Mouse (Mus musculus) testis, adult 2 months (tissue): ENCODE measurements around the gene Wsb2.

Experiments used
- CTCF ChIP-seq: fragments of 200-500 bp; IDR thresholded peaks from 2 replicates; pipeline ENCODE4 v1.5.1; 2012; ENCODE audit warnings: low read depth, mild to moderate bottlenecking, inconsistent platforms, low read length, moderate library complexity; ENCODE audit not compliant: control insufficient read depth, insufficient read depth, insufficient replicate concordance
- POLR2A ChIP-seq: fragments of 200-500 bp; IDR thresholded peaks from 2 replicates; pipeline ENCODE4 v1.6.1; 2012; ENCODE audit warnings: low read depth, mild to moderate bottlenecking, inconsistent platforms, low read length, moderate library complexity; ENCODE audit not compliant: control insufficient read depth

DNA sequence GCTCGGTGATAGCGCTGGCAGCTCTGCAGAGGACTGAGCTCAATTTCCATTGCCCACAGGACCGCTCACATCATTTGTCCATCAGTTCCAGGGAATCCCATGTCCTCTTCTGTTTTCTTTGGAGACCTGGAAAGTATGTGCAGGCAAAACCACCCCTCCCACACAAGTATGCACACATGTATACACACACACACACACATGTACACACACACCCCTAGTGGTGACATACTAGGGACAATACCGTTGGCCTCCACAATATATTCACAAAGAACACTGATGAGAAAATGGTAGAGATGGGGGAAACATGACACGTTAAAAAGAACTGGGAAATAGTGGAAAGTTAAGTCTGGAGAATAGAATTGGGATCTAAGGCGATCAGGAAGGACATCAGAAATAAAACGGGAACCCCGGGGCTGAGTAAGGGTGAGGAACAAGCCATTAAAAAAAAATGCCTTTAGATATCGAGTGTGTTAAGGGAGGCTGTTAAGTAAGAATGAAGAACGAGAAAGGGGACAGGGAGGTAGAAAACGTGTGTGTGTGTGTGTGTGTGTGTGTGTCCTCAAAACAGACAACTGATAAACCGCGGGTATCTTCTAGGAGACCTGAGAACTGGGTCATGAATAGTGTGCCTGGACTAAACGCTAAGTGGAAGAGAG is 1.3 kb upstream of the Wsb2 start:
- no peak for TF ChIP-seq CTCF
- TF ChIP-seq POLR2A: no peak
